Mouse (Mus musculus) spleen, adult 2 months (tissue): ENCODE results near the gene Mrnip. TPM values are rescaled to one million over a fixed set of nuclear protein-coding genes. Genes with fewer than 3 reads are reported as not detected.
"Not testable (repeated sequence)": the region's sequence is repeated elsewhere in the genome, so short reads cannot be mapped to it uniquely, and the experiment has no call there.

Source experiments
- DNase-seq, 2 experiments: peaks; one replicate each; pipeline versions ENCODE4 v3.0.0 to v3.0.0-alpha.2; 2012 to 2021; ENCODE audit warnings: low spot score in 2 of 2, low read depth in 1 of 2
- H3K27ac ChIP-seq: fragments of 200-500 bp; 2 replicates; pipeline ENCODE4 v1.5.1; 2012; ENCODE audit warnings: low read length, inconsistent platforms; ENCODE audit not compliant: insufficient read depth
- H3K27me3 ChIP-seq: fragments of 200-500 bp; 2 replicates; pipeline ENCODE4 v1.6.1; 2012; ENCODE audit warnings: mild to moderate bottlenecking, moderate library complexity, low read length, inconsistent platforms; ENCODE audit not compliant: control insufficient read depth, insufficient read depth
- H3K36me3 ChIP-seq: fragments of 200-500 bp; 2 replicates; pipeline ENCODE4 v1.6.1; 2012; ENCODE audit warnings: mild to moderate bottlenecking, low read length, inconsistent platforms; ENCODE audit not compliant: control insufficient read depth, insufficient read depth
- H3K4me1 ChIP-seq: fragments of 200-500 bp; 2 replicates; pipeline ENCODE4 v1.6.1; 2011; ENCODE audit warnings: inconsistent platforms; ENCODE audit not compliant: control insufficient read depth, insufficient read depth, insufficient read length
- H3K4me3 ChIP-seq: fragments of 200-500 bp; 2 replicates; pipeline ENCODE4 v1.5.1; 2011; ENCODE audit warnings: mild to moderate bottlenecking, inconsistent platforms; ENCODE audit not compliant: insufficient read depth, insufficient read length; ENCODE audit errors: extremely low read depth
- CTCF ChIP-seq: fragments of 200-500 bp; IDR thresholded peaks from 2 replicates; pipeline ENCODE4 v1.5.1; 2011; ENCODE audit warnings: mild to moderate bottlenecking, inconsistent platforms; ENCODE audit not compliant: insufficient read depth, insufficient read length, insufficient replicate concordance; ENCODE audit errors: extremely low read depth
- POLR2A ChIP-seq: fragments of 200-500 bp; IDR thresholded peaks from 2 replicates; pipeline ENCODE4 v1.6.1; 2011; ENCODE audit warnings: low read depth, low read length, inconsistent platforms
- WGBS: fragments of 180-500 bp; shearing (Covaris S2); methylation state at CpG from one replicate; pipeline ENCODE4 v1.1.7; 2018; 5-methylcytosine and 5-hydroxymethylcytosine counted together
- polyA plus RNA-seq: library from polyadenylated mRNA; depleted of rRNA; stranded (reverse); fragments of >200 nt; gene quantifications from 2 replicates; pipeline ENCODE4 v1.2.3, GENCODE M21; 2012; rRNA removed

Mrnip gene
- polyA plus RNA-seq, result 2.4 and 3.5 TPM in 2 replicates

DNA sequence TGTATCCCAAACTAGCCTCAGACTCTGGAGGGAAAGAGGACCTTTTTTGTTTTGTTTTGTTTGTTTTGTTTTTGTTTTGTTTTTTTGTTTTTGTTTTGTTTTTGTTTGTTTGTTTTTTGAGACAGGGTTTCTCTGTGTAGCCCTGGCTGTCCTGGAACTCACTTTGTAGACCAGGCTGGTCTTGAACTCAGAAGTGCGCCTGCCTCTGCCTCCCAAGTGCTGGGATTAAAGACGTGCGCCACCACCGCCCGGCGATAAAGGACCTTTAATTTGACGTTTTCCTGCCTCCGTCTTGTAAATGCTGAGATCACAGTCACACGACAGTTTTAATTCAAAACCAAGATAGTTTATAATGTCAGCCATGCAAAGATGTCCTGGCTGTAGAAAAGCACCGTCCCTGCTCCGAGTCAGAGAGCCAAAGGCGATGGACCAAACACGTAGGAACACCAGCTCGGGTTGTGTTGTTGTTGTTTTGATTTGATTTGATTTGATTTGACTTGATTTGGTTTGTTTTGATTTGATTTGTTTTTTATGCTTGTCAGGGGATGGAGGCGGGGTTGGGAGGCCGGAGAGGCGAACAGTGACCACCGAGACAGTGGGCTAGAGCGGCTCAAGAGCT, at the start of gene Mrnip:
Gene Mrnip (plus strand): TSS at position 334 of the 619 bp plus-strand sequence.
- not testable (repeated sequence) for H3K27me3 ChIP-seq, H3K36me3 ChIP-seq, DNase-seq, H3K4me1 ChIP-seq
- WGBS, result 5% methylated on average over 19 of the region's 19 CpGs
- peak within 1 kb of the TSS; percentile 50; the same call in 1 of the 2 replicates for H3K27ac ChIP-seq
- H3K4me3 ChIP-seq, result peak within 1 kb of the TSS; percentile 82

DNA sequence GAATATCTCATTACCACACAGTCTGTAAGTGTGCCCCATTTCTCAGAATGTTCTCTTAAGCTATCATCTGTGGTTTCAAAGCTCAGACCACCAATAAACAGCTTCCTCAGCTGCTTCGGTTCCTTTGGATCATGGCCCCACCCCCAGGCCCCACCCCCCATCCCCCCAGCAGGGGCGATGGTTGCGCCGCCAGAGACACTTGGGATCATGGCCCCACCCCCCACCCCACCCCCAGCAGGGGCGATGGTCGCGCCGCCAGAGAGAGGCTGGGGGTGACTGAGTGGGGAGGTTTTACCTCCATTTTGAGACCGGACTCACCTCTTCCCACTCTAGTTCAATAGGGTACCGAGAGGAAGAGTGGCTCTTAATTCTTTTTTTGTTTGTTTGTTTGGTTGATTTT, 46.5 kb upstream of the Mrnip start:
- 17% methylated on average over 10 of the region's 10 CpGs for WGBS
- no peak for TF ChIP-seq POLR2A
- TF ChIP-seq CTCF, result no peak

DNA sequence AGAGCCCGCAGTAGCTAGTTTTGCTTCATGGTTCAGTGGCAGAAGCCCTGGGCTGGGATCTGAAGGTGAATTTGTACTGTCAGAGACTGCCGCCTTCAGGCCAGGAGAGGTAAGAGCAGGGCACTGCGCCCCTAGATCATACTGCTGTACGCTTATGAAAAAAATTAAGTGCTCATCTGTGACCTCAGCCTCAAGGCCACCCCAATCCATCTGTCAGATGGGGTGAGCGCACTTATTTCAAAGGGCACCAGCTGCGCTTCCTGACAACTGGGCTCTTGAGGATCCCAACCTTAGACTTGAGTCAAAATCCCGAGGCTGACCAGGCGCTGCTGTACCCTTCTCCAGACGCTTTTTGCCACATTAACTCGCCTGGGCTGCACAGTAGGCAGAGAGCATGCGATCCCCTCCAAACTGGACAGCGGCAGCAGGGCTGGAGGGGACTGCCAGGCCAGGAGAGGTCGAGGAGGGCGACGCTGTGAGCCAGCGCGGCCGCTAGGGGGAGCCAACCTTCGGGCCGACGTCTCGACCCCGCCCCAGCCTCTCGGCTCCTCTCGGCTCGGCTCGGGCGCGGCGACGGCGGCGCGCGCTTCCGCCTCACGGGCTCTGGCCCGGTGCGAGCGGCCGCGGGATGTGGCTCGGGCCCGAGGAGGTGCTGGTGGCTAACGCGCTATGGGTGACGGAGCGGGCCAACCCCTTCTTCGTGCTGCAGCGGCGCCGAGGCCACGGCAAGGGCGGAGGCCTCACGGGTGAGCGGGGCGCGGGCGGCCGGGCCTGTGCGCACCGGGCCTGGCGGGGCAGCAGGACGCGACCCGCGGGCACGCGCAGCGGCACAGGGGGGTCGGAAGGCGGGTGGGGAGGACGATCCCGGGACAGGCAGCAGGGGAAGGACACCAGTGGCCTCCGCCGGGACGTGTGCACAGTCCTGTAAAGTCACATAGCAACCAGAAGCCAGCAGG, 43.2 kb upstream of the Mrnip start, which contains the start of gene Tbc1d9b:
Gene Tbc1d9b (plus strand): TSS at position 586 of the 956 bp plus-strand sequence.
- Histone ChIP-seq H3K27me3 (no peaks in the 10 kb centered on the region), H3K4me3 (peak within 1 kb of the TSS; percentile 87), H3K4me1 (peaks cover 8% of the 10 kb centered on the region), H3K27ac (peak within 1 kb of the TSS; percentile 88), H3K36me3 (peaks cover 1% of the 10 kb centered on the region; the same call in 1 of the 2 replicates)
- under 1% methylated on average over 75 of the region's 77 CpGs for WGBS
- peak; percentile 97 for TF ChIP-seq CTCF
- TF ChIP-seq POLR2A, result peak; percentile 75
- DNase-seq, result peak; percentile 75 to 86

More for the DNA sequence above, 46.5 kb upstream of the Mrnip start:
- Histone ChIP-seq H3K27me3 (no peaks in the 10 kb centered on the region), H3K27ac (no peak overlapping the region), H3K4me3 (no peak overlapping the region), H3K36me3 (no peaks in the 10 kb centered on the region), H3K4me1 (peaks cover 8% of the 10 kb centered on the region)
- no peak for DNase-seq

DNA sequence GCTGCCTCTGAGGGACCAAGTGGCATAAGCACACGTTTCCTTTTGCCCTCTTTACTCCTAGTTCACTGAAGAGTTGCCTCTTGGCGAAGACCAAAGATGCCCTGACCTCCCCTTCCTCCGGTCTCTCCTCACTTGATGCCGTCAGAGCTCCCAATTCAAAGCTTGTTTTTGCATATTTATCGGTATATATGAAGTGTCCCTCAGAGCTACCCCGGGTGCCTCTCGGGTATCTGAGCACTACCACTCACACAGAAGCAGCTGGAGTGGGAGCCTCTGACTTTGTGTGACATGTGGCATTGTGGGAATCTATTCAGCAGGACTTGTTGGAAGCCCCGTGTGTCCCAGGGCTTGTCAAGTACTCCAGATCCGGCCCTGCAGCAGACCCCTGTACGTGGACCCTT, 42.4 kb upstream of the Mrnip start:
- peak overlapping the region; percentile 87 for H3K4me3 ChIP-seq
- no peaks in the 10 kb centered on the region for H3K27me3 ChIP-seq
- 5% methylated on average over 10 of the region's 10 CpGs for WGBS
- H3K27ac ChIP-seq, result peak overlapping the region; percentile 88
- H3K36me3 ChIP-seq, result peaks cover 6% of the 10 kb centered on the region
- TF ChIP-seq CTCF, result no peak
- TF ChIP-seq POLR2A, result no peak
- H3K4me1 ChIP-seq, result peaks cover 8% of the 10 kb centered on the region
- no peak for DNase-seq

DNA sequence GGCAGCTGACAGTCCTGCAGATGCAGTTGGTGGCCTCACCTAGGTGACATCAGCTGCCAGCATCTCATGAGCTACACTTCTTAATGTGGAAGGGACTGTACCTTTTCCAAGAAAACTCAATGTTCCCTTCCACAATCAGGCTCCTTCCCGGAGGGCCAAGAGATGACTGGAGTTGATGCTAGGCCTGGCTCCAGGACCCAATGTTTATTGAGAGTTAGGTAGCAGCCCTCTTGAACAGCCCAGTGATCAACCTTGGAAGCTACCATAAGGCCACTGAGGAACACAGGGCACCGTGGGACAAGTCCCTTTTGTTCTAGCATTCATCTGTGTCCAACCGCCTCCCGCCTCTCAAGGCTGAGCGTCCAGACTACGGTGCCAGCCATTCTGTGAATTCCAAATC, 42.0 kb upstream of the Mrnip start:
- Histone ChIP-seq H3K4me3 (peak overlapping the region; percentile 87; the same call in 1 of the 2 replicates), H3K27me3 (no peaks in the 10 kb centered on the region), H3K36me3 (peaks cover 6% of the 10 kb centered on the region), H3K27ac (no peak overlapping the region), H3K4me1 (peaks cover 8% of the 10 kb centered on the region)
- 83% methylated on average over 6 of the region's 6 CpGs for WGBS
- no peak for TF ChIP-seq POLR2A
- TF ChIP-seq CTCF, result no peak
- no peak for DNase-seq

DNA sequence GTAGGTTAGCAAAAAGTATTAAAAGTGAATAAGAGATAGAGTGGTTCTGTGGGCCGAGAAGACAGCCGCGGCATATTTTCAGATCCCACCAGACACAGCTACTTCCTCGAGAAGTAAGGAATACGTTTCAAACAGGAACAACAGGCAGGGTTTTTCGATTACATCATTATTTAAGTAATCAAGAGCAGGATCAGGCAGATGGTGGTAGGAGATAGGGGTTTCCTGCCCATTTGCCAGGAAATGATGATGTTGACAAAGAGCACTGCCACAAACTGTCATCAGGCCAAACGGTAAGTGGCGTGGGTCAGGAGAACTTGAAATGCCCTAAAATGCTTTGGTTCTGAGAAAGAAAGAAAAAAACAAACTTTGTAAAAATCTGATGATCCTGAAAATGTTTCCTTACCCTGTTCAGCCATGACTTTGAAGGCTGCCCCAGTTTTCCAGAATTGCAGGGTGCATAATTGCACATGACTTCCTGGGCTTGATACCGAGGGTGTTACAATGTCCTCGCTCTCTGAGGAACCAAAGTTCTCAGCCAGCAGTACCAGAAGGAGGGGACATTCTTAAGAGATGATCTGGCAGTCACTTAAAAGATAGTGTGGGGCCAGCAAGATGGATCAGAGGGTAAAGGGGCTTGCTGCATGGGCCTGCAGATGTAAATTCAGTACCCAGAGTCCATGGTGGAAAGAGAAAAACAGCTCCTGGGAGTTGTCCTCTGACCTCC, 39.9 kb upstream of the Mrnip start:
- H3K27me3 ChIP-seq, result no peaks in the 10 kb centered on the region
- H3K4me1 ChIP-seq, result peaks cover 8% of the 10 kb centered on the region
- H3K36me3 ChIP-seq, result peaks cover 6% of the 10 kb centered on the region
- TF ChIP-seq CTCF (no peak), POLR2A (no peak)
- no peak overlapping the region for H3K27ac ChIP-seq
- no peak overlapping the region for H3K4me3 ChIP-seq
- DNase-seq, result no peak
- WGBS, result 25% methylated on average over 10 of the region's 10 CpGs
